Mouse (Mus musculus): ENCODE data around the gene Icam5. TPM values are rescaled to one million over a fixed set of nuclear protein-coding genes. Genes with fewer than 3 reads are reported as not detected.
A peak's percentile ranks its signal among the peaks of the same experiment; 100 is the strongest.

Gene Icam5
- polyA plus RNA-seq, 1 experiment from 2014 or later = 0.26 TPM

- Histone ChIP-seq H3K4me3 (ENCODE audit: low read depth, low read length) (peak overlapping the region; percentile 76), H3K36me3 (ENCODE audit: control insufficient read depth, insufficient read depth) (no peaks in the 10 kb centered on the region), H3K4me1 (ENCODE audit: control insufficient read depth, low read depth, low read length) (peaks cover 56% of the 10 kb centered on the region), H3K9ac (ENCODE audit: low read depth, low read length) (peak overlapping the region; percentile 92), H3K27me3 (ENCODE audit: control insufficient read depth, insufficient read depth, low read depth, low read length) (peaks cover 34% of the 10 kb centered on the region), H3K27ac (ENCODE audit: low read length) (peak overlapping the region; percentile 96), H3K9me3 (replicated peaks; ENCODE audit: control insufficient read depth, low read length) (no peaks in the 10 kb centered on the region), H3K4me2 (ENCODE audit: low read depth, low read length) (peak overlapping the region; percentile 99)
- WGBS (ENCODE audit: insufficient replicate concordance) = 11% methylated on average over 22 of the region's 22 CpGs
- ATAC-seq (ENCODE audit: low read depth) = no peak
These were observed 1.7 kb upstream of the Icam5 start for GRCm38 (mm10) chr9:21030055-21030600.

- WGBS (ENCODE audit: insufficient replicate concordance) = under 1% methylated on average over 13 of the region's 13 CpGs
- peak; percentile 69 for ATAC-seq (ENCODE audit: low read depth)
- H3K9me3 ChIP-seq (replicated peaks; ENCODE audit: control insufficient read depth, low read length) = no peaks in the 10 kb centered on the region
- H3K4me3 ChIP-seq (ENCODE audit: low read depth, low read length) = peak overlapping the region; percentile 76
- peak overlapping the region; percentile 92 for H3K9ac ChIP-seq (ENCODE audit: low read depth, low read length)
- peaks cover 56% of the 10 kb centered on the region for H3K4me1 ChIP-seq (ENCODE audit: control insufficient read depth, low read depth, low read length)
- peaks cover 41% of the 10 kb centered on the region for H3K27me3 ChIP-seq (ENCODE audit: control insufficient read depth, insufficient read depth, low read depth, low read length)
- H3K27ac ChIP-seq (ENCODE audit: low read length) = peak overlapping the region; percentile 96
- no peaks in the 10 kb centered on the region for H3K36me3 ChIP-seq (ENCODE audit: control insufficient read depth, insufficient read depth)
- H3K4me2 ChIP-seq (ENCODE audit: low read depth, low read length) = peak overlapping the region; percentile 99
These were observed 1.1 kb upstream of the Icam5 start for GRCm38 (mm10) chr9:21030781-21031250.

- WGBS (ENCODE audit: insufficient replicate concordance) = under 1% methylated on average over 36 of the region's 36 CpGs
- ATAC-seq (ENCODE audit: low read depth) = no peak
- H3K4me1 ChIP-seq (ENCODE audit: control insufficient read depth, low read depth, low read length) = peaks cover 56% of the 10 kb centered on the region
These were observed 500 bp upstream of the Icam5 start for GRCm38 (mm10) chr9:21031251-21031895.

GRCm38 (mm10) chr9:21032491-21032890 lies 618 bp downstream of the Icam5 start:
- 1% methylated on average over 7 of the region's 7 CpGs for WGBS (ENCODE audit: insufficient replicate concordance)
- H3K9me3 ChIP-seq (replicated peaks; ENCODE audit: control insufficient read depth, low read length) = no peaks in the 10 kb centered on the region
- H3K4me3 ChIP-seq (ENCODE audit: low read depth, low read length) = peak overlapping the region; percentile 76
- H3K27ac ChIP-seq (ENCODE audit: low read length) = no peak overlapping the region
- no peak for ATAC-seq (ENCODE audit: low read depth)
- no peaks in the 10 kb centered on the region for H3K36me3 ChIP-seq (ENCODE audit: control insufficient read depth, insufficient read depth)
- peak overlapping the region; percentile 66 for H3K9ac ChIP-seq (ENCODE audit: low read depth, low read length)
- peaks cover 58% of the 10 kb centered on the region for H3K27me3 ChIP-seq (ENCODE audit: control insufficient read depth, insufficient read depth, low read depth, low read length)
- H3K4me1 ChIP-seq (ENCODE audit: control insufficient read depth, low read depth, low read length) = peaks cover 57% of the 10 kb centered on the region
- peak overlapping the region; percentile 99 for H3K4me2 ChIP-seq (ENCODE audit: low read depth, low read length)

More at GRCm38 (mm10) chr9:21031251-21031895, 500 bp upstream of the Icam5 start:
- H3K27me3 ChIP-seq (ENCODE audit: control insufficient read depth, insufficient read depth, low read depth, low read length) = peaks cover 47% of the 10 kb centered on the region
- peak overlapping the region; percentile 66 for H3K9ac ChIP-seq (ENCODE audit: low read depth, low read length)
- peak overlapping the region; percentile 76 for H3K4me3 ChIP-seq (ENCODE audit: low read depth, low read length)
- no peaks in the 10 kb centered on the region for H3K36me3 ChIP-seq (ENCODE audit: control insufficient read depth, insufficient read depth)
- no peaks in the 10 kb centered on the region for H3K9me3 ChIP-seq (replicated peaks; ENCODE audit: control insufficient read depth, low read length)
- peak overlapping the region; percentile 91 for H3K27ac ChIP-seq (ENCODE audit: low read length)
- H3K4me2 ChIP-seq (ENCODE audit: low read depth, low read length) = peak overlapping the region; percentile 99

GRCm38 (mm10) chr9:21033136-21033535 lies 1.3 kb downstream of the Icam5 start:
- ATAC-seq (ENCODE audit: low read depth) = peak; percentile 47
- H3K9me3 ChIP-seq (replicated peaks; ENCODE audit: control insufficient read depth, low read length) = no peaks in the 10 kb centered on the region
- H3K4me2 ChIP-seq (ENCODE audit: low read depth, low read length) = peak overlapping the region; percentile 99
- under 1% methylated on average over 33 of the region's 34 CpGs for WGBS (ENCODE audit: insufficient replicate concordance)
- peak overlapping the region; percentile 76 for H3K4me3 ChIP-seq (ENCODE audit: low read depth, low read length)
- H3K27me3 ChIP-seq (ENCODE audit: control insufficient read depth, insufficient read depth, low read depth, low read length) = peaks cover 64% of the 10 kb centered on the region
- H3K4me1 ChIP-seq (ENCODE audit: control insufficient read depth, low read depth, low read length) = peaks cover 50% of the 10 kb centered on the region
- no peak overlapping the region for H3K27ac ChIP-seq (ENCODE audit: low read length)
- H3K9ac ChIP-seq (ENCODE audit: low read depth, low read length) = peak overlapping the region; percentile 59
- no peaks in the 10 kb centered on the region for H3K36me3 ChIP-seq (ENCODE audit: control insufficient read depth, insufficient read depth)

GRCm38 (mm10) chr9:21034481-21035085 lies 2.7 kb downstream of the Icam5 start:
- Histone ChIP-seq H3K9ac (ENCODE audit: low read depth, low read length) (no peak overlapping the region), H3K36me3 (ENCODE audit: control insufficient read depth, insufficient read depth) (no peaks in the 10 kb centered on the region), H3K27me3 (ENCODE audit: control insufficient read depth, insufficient read depth, low read depth, low read length) (peaks cover 72% of the 10 kb centered on the region), H3K4me2 (ENCODE audit: low read depth, low read length) (no peak overlapping the region), H3K4me3 (ENCODE audit: low read depth, low read length) (no peak overlapping the region), H3K27ac (ENCODE audit: low read length) (no peak overlapping the region), H3K9me3 (replicated peaks; ENCODE audit: control insufficient read depth, low read length) (no peaks in the 10 kb centered on the region), H3K4me1 (ENCODE audit: control insufficient read depth, low read depth, low read length) (peaks cover 44% of the 10 kb centered on the region)
- 7% methylated on average over 17 of the region's 17 CpGs for WGBS (ENCODE audit: insufficient replicate concordance)
- no peak for ATAC-seq (ENCODE audit: low read depth)

- no peaks in the 10 kb centered on the region for H3K9me3 ChIP-seq (replicated peaks; ENCODE audit: control insufficient read depth, low read length)
These were observed 3.7 kb downstream of the Icam5 start for GRCm38 (mm10) chr9:21035586-21035985.

GRCm38 (mm10) chr9:21036161-21036560 lies 4.3 kb downstream of the Icam5 start:
- WGBS (ENCODE audit: insufficient replicate concordance) = 9% methylated on average over 20 of the region's 20 CpGs
- Histone ChIP-seq H3K4me2 (ENCODE audit: low read depth, low read length) (no peak overlapping the region), H3K4me1 (ENCODE audit: control insufficient read depth, low read depth, low read length) (peaks cover 41% of the 10 kb centered on the region), H3K9ac (ENCODE audit: low read depth, low read length) (no peak overlapping the region), H3K9me3 (replicated peaks; ENCODE audit: control insufficient read depth, low read length) (no peaks in the 10 kb centered on the region), H3K4me3 (ENCODE audit: low read depth, low read length) (no peak overlapping the region), H3K36me3 (ENCODE audit: control insufficient read depth, insufficient read depth) (no peaks in the 10 kb centered on the region), H3K27me3 (ENCODE audit: control insufficient read depth, insufficient read depth, low read depth, low read length) (peaks cover 72% of the 10 kb centered on the region), H3K27ac (ENCODE audit: low read length) (no peak overlapping the region)
- ATAC-seq (ENCODE audit: low read depth) = no peak

More at GRCm38 (mm10) chr9:21035586-21035985, 3.7 kb downstream of the Icam5 start:
- H3K36me3 ChIP-seq (ENCODE audit: control insufficient read depth, insufficient read depth) = no peaks in the 10 kb centered on the region
- H3K27ac ChIP-seq (ENCODE audit: low read length) = no peak overlapping the region
- H3K4me3 ChIP-seq (ENCODE audit: low read depth, low read length) = no peak overlapping the region
- no peak overlapping the region for H3K4me2 ChIP-seq (ENCODE audit: low read depth, low read length)
- H3K27me3 ChIP-seq (ENCODE audit: control insufficient read depth, insufficient read depth, low read depth, low read length) = peaks cover 72% of the 10 kb centered on the region
- ATAC-seq (ENCODE audit: low read depth) = no peak
- 28% methylated on average over 9 of the region's 9 CpGs for WGBS (ENCODE audit: insufficient replicate concordance)
- H3K4me1 ChIP-seq (ENCODE audit: control insufficient read depth, low read depth, low read length) = peaks cover 45% of the 10 kb centered on the region
- H3K9ac ChIP-seq (ENCODE audit: low read depth, low read length) = no peak overlapping the region

GRCm38 (mm10) chr9:21036666-21037065 lies 4.8 kb downstream of the Icam5 start:
- ATAC-seq (ENCODE audit: low read depth) = no peak
- peaks cover 38% of the 10 kb centered on the region for H3K4me1 ChIP-seq (ENCODE audit: control insufficient read depth, low read depth, low read length)
- no peaks in the 10 kb centered on the region for H3K36me3 ChIP-seq (ENCODE audit: control insufficient read depth, insufficient read depth)
- H3K27me3 ChIP-seq (ENCODE audit: control insufficient read depth, insufficient read depth, low read depth, low read length) = peaks cover 71% of the 10 kb centered on the region
- no peak overlapping the region for H3K9ac ChIP-seq (ENCODE audit: low read depth, low read length)
- H3K4me2 ChIP-seq (ENCODE audit: low read depth, low read length) = no peak overlapping the region
- no peak overlapping the region for H3K4me3 ChIP-seq (ENCODE audit: low read depth, low read length)
- no peak overlapping the region for H3K27ac ChIP-seq (ENCODE audit: low read length)
- H3K9me3 ChIP-seq (replicated peaks; ENCODE audit: control insufficient read depth, low read length) = no peaks in the 10 kb centered on the region
- WGBS (ENCODE audit: insufficient replicate concordance) = 5% methylated on average over 22 of the region's 22 CpGs

All from liver, embryonic 16.5 days (tissue).